Mouse (Mus musculus): ENCODE measurements around the gene Mamdc4.

Gene Mamdc4

DNA sequence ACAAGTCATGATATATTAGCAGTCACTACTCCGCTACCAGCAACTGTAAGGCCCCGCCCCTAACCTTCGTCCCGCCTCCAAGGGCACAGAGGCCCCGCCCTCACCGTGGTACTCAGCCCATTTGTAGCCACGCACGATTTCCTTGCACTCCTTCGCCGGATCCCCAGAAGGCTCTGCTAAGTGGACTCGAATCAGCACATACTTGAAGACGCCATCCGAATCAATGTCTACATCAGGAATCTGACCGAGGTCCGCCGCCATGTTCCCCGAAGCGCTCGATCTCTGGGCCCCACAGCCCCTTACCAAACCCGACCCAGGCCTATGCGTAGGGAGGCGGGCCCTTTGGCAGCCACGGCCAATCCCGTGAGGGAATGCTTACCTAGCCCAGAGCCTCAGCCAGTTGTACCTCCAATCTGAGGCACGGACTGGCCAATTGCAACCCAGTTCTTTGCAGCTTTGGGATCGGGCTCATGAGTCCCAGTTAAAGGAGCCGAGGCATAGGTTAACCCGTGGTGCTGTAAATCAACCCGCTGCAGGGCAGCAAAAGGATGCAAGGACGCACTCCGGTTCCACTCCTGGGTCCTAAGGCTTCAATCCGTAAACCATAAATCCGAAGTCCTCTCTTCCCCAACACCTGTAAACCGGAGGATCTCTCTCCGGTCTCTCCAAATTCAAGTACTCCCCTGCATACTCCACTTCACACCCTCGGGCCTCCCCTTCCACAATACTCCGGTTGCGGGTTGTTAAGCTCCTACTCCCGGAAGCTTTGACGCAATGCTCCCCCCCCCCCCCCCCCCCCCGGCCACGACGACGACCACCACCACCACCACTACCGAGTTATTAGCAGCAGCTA lies at the start of gene Mamdc4, which contains the start of gene Phpt1:
Mamdc4 (minus strand) TSS at position 267 of the 853 bp plus-strand sequence.
Phpt1 (minus strand) TSS at position 646 of the 853 bp plus-strand sequence.
- DNase-seq (ENCODE audit: inconsistent age in 2 of 2, low spot score in 1 of 2), result peak; percentile 97 to 100

DNA sequence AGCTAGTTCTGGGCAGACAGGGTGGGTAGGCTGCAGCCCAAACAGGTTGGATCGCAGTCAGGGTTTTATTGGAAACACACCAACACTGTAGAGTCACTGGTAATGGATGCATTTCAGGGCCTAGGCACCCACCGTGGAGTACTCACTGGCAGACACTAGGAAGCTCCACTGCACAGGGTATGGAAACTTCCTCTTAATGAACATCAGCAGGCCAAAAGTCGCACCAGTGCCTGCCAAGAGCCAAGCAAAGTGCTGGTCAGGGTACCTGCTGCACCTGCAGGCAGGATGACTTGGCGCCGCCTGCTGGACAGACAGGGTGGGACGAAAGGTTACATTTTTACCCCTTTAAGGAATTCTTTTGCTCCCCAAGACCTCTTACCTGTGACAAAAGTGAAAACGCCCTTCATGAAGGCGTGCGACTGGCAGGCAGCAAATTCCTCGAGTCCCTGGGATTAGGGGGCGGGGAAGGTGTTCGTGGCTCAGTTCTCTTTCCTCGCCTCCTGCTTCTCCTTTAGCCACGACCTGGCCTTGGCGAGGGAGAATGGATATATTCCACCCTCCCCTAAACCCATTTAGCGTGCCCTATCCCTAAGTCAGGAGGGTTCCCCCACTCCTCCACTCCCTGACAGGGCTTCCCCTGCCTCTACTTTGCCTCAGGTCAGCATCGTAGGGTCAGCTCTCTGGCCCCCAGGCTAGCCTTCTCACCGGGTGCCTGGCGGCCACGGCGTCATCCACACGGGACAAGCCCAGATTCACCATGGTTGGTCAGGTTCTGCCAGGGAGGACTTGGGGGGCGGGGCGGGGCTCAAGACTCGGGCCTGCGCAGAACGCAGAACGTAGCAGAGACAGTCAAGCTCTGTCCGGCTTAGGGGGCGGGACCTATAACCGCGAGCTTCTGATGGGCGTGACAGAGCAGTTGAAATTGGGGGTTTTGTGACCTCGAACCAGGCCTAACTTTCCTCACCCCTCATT lies 46.9 kb upstream of the Mamdc4 start, which contains the start of gene Tmem141:
Tmem141 (minus strand) TSS at position 777 of the 972 bp plus-strand sequence.
- peak; percentile 95 to 97 for DNase-seq (ENCODE audit: inconsistent age in 2 of 2, low spot score in 1 of 2)

DNA sequence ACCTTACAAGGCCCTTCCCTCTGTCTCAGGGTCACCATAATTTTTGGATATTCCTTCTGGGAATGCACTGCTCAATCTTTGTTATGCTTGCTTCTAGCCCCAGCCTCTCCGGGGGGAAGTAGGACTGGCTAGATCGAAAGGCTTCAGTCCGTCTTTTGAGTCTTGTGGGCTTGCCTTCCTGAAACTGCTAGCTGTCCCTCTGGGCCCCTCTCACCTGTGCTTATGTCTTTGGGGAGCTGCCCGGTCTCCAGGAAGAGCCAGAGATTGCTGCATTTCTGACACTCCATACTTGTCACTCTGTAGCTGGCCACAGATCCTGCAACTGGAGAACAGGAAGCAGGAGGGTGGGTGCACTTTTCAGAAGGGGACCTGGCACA lies 46.2 kb upstream of the Mamdc4 start:
- DNase-seq (ENCODE audit: inconsistent age in 2 of 2, low spot score in 1 of 2), result no peak

DNA sequence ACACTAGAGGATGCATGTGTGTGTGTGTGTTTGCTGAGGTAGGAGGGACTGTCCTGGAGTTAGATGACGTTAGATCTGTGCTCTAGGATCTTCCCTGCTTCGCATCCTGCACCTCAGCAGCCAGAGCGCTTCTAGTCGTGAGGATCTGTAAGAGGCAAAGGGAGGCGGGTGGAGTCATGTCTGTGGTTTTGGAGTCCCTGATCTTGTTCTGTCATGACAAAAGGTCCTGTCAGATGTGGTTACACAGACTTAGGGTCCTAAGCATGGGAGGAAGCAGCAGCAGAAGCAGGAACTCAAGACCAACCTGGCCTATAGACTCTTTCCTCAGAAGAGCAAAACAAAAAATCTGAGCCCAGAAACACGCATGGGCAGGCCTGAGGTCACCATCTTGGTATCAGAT lies 45.7 kb upstream of the Mamdc4 start:
- DNase-seq (ENCODE audit: inconsistent age in 2 of 2, low spot score in 1 of 2), result no peak

DNA sequence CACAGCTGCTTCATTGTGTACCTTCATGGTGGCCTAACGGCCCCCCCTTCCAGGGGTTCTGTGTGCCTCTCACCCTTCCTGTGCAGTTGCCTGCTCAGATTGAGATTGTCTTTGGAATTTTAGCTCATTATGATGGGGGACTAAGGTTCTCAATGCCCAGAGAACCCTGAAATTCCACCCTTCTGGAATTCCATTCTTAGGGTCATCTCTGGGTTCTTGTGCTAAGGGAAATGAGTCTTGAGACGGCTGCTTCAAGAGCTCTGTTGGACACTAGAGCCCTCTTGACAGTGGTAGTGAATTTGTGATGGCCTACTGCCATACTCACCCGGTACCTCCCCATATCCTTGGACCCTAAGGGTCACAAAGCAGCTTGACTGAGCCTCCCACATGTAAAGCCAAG lies 42.9 kb upstream of the Mamdc4 start, which contains the start of gene Ccdc183:
Ccdc183 (minus strand) TSS at position 101 of the 400 bp plus-strand sequence.
- no peak for DNase-seq (ENCODE audit: inconsistent age in 2 of 2, low spot score in 1 of 2)

DNA sequence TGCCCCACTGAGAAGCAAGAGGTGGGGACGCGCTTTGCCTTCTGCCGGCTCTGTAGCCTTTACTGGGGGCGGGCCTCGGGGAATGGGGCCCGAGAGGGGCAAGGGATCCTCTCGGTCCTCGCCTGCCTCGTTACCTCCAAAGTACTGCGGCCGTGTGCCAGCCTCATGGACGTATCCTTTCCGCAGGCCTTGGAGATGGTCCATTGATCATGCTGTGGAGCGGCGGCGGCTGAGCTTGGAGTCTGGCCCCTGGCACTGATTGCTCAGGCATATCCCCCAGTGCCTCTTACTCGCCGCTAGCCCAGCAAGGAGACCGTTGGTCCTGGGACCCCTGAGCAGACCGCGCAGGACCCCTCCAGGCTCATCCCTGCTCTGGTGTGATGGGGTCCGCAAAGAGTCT lies 41.8 kb upstream of the Mamdc4 start:
- DNase-seq (ENCODE audit: inconsistent age in 2 of 2, low spot score in 1 of 2), result no peak

DNA sequence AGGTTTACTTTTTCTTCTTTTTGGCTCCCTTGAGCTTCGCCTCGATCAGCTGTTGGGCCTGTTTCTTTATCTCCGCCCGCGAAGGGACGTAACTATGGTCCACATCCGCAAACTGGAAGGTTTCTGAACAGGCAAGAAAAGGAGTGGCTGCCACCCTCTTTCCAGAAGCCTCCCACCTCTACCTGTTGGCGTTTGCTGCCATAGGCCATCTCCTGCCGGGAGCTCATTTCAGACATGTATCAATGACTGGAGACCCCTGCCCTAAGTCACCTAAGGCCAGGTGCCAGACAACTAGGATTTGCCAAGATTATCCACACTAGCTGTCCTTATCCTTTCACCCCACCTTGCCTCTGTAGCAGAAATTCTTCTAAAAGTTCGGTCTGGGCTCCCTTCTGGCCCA lies 34.0 kb upstream of the Mamdc4 start:
- DNase-seq (ENCODE audit: inconsistent age in 2 of 2, low spot score in 1 of 2), result no peak

DNA sequence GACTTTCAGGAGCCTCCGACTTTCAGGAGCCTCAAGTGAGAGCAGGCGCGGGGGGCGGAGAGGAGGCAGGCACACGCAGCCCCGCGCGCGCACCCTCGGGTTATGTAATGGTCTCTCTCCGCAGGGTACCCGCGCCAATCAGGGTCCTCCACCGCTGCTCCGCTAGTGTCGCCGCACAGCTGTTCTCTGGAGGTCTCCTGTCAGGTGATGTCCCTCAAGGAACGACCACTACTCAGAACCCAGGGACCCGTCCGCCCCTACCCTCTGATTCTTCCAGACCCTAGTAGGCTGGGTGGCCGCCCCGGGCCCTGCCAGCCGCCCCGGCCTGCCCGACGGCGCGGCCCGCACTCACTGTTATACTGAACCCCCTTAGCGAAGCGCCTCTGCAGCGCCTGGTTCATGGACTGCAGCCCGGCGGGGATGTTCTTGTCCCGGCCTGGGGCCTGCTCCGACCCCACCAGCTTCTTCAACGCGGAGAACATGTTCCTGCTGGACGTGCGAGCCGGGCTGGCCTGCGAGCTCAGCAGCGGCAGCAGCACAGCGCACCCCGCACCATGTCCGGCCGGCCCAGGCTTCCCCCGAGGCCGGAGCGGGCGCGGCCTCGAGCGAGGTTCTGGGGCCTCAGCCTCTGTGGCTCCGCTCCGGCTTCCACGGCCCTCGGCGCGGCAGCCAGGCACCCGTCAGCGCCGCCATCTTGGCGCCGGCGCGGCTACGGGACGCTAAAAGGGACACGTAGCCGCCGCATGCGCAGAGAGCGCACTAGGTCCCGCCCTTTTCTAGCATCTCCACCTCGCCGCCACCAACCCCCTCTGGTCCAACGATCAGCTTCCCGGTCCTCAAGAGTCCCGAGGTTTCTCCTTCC lies 33.3 kb upstream of the Mamdc4 start, which contains the start of gene Rabl6:
Rabl6 (minus strand) TSS at position 761 of the 862 bp plus-strand sequence.
- peak; percentile 91 to 97 for DNase-seq (ENCODE audit: inconsistent age in 2 of 2, low spot score in 1 of 2)

DNA sequence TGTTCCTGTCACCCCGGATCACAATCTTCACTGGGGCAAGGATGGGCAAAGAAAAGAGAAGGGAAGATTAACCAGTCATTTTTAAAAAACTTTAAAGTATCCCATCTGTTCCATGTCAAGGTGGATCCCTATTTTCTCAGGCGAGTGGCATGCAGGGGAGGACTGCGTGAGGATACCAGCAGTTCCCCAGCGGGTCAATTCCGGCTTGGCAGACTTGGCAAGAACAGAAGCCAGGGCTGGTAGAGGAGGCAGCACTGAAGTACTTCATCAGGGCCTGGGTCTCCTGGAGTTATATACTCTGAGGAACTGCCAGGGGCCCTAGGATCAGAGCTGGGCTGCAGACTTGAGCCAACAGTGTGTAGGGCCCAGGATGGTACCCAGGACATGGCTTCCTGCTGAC lies 27.9 kb upstream of the Mamdc4 start:
- no peak for DNase-seq (ENCODE audit: inconsistent age in 2 of 2, low spot score in 1 of 2)

DNA sequence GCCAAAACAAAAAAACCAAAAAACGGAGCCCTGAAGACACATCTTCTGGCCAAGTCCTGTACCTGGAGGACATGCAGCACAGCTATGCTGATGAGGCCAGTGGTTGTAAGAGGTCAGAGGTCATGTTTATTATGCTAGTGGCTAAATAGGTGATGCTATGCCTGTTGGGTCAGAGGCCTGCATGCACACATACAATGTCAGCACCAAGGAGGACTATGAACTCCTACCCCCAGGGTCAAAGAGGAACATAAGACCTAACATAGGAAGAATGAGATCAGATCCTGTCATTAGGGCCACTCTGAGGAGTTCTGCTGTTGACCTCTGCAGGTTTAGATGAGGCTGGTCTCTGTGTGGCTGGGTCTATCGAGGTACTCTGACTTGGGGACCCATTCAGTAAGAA lies 25.4 kb upstream of the Mamdc4 start:
- no peak for DNase-seq (ENCODE audit: inconsistent age in 2 of 2, low spot score in 1 of 2)

DNA sequence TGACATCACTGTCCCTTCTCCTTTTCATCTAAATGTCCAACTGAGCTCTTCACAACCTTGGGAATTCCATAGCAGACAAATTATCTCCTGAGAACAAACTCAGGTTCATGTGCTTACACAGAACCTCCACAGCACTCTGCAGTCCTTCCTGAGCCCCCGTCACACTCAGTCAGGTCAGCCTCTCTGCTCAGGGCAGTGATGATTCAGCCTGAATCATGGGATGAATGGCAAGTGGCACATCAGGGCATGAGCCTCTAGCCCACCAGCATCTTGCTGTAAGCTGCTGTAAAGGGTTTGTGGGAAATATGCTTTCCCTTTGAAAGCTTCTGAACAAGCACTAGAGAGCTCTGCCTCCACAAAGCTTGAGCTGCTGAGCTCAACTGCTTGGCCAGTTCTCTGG lies 24.1 kb upstream of the Mamdc4 start:
- peak in 1 of 2 experiments; percentile 62 for DNase-seq (ENCODE audit: inconsistent age in 2 of 2, low spot score in 1 of 2)

DNA sequence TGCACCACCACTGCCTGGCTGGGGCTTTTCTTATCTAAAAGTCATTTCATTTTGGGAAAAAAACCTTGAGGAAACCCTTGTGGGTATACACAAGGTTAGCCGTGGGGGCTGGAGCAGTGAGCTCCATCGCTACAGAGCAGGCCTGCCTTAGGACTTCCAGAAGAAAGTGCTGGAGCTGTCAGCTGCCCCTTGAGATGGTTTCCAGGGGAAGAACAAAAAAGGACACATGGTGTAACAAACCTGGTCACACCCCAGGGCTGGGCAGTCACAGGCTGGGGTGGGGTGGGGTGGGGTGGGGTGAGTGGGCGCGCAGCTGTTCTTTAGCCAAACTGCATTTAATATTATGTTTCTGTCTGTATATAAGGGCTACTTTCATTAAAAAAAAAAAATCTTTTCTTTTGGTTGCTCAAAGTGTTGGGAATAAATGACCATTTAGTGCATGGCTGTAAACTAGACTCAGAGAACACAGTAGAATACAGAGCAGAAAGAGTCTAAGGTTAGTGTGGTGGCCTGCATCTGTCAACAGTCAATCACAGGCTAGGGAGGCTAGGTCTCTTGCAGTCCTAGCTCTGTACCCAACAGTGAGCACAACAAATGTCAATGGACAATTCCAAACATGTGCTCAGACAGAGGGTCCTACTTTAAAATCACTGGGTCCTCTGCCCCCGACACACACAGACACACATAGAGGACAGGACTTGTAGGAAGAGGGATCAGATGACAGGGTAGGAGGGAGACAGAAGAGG lies 22.3 kb upstream of the Mamdc4 start:
- DNase-seq (ENCODE audit: inconsistent age in 2 of 2, low spot score in 1 of 2), result no peak

DNA sequence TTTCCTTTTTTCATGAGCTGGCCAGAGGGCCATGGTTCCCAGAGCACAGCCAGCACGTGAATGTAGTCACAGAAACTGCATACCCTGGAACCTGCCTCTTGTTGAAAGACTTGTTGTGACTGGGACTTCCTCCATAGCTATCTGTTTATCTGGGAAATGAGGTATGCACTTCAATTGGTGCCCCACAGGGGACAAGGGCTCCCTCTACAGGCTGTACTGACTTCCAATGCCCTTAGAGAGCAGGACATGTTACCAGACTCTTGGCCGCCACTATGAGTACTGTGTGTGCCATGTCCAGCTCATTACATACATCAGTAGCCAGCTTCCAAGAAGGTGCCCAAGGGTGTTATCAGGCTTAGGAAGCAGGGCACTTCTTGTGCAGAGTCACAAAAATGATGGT lies 17.2 kb upstream of the Mamdc4 start:
- DNase-seq (ENCODE audit: inconsistent age in 2 of 2, low spot score in 1 of 2), result peak in 1 of 2 experiments; percentile 75

DNA sequence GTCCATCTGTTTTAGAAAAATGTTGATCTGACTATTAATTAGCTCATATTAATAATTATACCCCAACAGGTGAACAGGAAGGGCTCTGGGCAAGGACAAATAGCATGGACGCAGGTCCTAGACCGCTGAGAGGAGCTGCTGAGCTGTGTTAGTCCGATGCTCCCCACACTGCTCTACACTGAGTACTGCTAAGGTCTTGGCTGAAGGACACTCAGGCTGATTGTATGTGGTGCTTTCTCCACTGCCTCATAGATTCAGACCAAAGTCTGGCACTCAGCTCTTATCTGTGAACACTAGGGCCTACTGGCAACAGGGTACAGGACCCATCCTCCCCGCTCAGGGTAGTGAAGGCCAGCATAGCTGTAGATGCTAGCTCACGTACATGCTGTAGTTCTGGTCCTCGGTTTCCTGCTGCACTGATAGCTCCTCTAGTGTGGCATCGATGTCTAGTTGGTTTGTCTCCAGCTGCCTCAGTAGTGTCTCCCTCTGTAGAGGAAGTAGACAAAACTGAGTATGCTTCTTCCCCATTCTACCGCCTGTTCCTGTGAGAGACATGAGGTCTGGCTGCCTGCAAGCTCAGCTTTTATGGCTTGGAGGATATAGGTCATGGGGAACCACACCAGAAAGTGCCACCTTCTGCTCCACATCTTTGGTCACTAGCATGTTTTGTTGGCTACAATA lies 13.7 kb upstream of the Mamdc4 start:
- no peak for DNase-seq (ENCODE audit: inconsistent age in 2 of 2, low spot score in 1 of 2)

DNA sequence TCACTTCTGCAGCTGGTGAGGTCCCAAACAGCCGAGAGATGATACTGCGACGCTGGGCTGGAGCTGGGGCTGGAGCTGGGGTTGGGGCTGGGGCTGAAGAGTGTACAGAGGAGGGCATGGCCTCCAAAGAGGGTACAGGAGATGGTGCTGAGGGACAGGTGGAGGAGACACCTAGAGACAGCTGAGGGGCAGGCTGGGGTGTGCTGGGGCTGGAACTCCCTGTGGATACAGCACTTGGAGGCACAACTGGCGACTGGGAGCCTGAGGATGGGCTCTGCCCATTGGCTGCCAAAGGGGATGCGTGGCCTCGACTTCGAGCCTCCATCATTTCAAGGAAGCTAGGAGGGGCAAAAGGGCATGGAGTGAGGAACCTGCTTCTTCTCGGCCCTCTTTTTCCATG lies 12.6 kb upstream of the Mamdc4 start:
- DNase-seq (ENCODE audit: inconsistent age in 2 of 2, low spot score in 1 of 2), result no peak

DNA sequence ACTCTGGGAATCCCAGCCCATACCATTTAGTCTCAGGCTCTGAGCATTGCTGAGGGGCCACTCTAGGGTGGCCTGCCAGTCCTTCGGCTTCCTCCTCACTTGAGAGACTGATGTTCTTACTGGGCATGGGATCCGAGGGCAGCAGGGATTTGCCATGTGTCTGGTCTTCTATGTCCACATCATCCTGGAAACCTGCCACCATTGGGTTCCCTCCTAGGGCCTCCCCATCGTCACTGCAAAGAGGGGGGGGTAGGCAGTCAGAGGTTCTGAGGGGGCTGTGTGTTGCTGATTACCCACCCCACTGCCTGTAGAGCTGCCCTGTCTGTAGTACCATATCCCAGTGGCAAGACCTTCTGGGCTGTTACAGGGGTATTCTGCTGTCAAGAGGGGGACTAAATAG lies 11.0 kb upstream of the Mamdc4 start:
- DNase-seq (ENCODE audit: inconsistent age in 2 of 2, low spot score in 1 of 2), result no peak

DNA sequence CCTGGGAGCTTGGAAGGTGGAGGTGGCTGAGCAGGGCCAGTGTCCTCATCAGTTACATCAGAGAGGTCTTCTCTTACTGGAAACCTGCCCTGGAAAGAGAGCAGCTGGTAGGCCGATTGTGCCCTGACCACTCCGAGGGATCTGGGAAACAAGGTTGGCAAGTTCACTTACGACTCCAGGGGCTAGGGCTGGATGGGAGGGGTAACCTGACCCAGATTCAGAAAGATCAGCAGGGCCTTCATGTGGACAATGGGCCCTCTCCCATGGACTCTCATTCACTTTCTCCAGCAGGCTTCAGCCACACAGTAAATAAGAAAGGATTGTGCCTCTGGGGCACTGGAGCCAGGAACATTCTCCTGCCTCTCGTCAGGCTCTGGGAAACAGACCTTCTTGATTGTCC lies 10.2 kb upstream of the Mamdc4 start:
- DNase-seq (ENCODE audit: inconsistent age in 2 of 2, low spot score in 1 of 2), result no peak

DNA sequence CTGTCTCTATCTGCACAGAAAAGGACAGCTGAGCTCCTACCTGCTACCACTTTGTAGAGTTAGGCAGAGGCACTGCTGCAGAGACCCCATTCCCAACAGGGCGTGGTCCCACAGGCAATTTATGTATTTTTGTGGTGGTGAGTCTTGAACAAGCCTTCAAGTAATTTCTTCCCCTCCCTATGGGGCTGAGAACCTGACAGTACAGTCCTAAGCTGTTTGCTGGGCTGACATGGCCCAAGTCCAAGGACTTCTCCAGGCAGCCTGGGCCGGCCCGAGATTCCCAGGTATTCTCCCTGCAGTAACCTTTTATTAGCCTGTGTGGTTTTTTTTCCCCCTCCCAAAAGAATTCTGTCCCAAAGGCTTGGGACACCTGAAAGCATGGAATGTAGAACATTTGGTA lies 9.5 kb upstream of the Mamdc4 start:
- peak in 1 of 2 experiments; percentile 66 for DNase-seq (ENCODE audit: inconsistent age in 2 of 2, low spot score in 1 of 2)

DNA sequence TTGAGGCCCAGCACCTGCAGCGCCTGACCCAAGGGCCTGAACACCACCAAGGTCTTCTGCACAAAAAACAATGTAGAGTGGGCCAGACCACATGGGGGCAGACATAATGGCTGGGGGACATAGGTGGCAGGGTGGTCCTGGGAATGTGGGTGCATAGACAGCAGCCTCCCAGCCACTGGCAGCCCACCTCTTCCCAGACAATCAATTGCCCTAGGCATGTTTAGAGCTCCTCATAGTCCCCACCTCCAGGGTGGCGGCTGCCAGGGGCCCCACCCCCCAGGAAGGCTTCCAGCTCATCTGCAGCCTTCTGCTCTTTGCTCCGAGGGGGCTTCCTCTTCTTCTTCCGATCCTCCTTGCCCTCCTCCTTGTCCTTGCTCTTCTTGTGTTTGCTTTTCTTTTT lies 8.9 kb upstream of the Mamdc4 start:
- no peak for DNase-seq (ENCODE audit: inconsistent age in 2 of 2, low spot score in 1 of 2)

Data from adrenal gland, adult (tissue).